Mouse (Mus musculus) hindbrain, postnatal 0 days (tissue): Measurements from ENCODE around the gene Cux1. TPM values are rescaled to one million over a fixed set of nuclear protein-coding genes. Genes with fewer than 3 reads are reported as not detected.
A peak's percentile ranks its signal among the peaks of the same experiment; 100 is the strongest.

Source experiments
- ATAC-seq: fragments of 200-750 bp; cut with Nextera tagmentation; 2 replicates; pipeline ENCODE4 v1.8.0; 2017; ENCODE audit warnings: mild to moderate bottlenecking, moderate TSS enrichment, moderate library complexity
- DNase-seq: peaks from one replicate; pipeline ENCODE4 v3.0.0-alpha.2; 2015; ENCODE audit warnings: low spot score
- H3K27ac ChIP-seq: fragments of 300-500 bp; sonication (generic); 2 replicates; pipeline ENCODE4 v1.5.1; 2014; ENCODE audit warnings: mild to moderate bottlenecking
- H3K27me3 ChIP-seq: fragments of 300-500 bp; sonication (generic); 2 replicates; pipeline ENCODE4 v1.6.1; 2014; ENCODE audit warnings: low read length, mixed read lengths; ENCODE audit not compliant: insufficient read depth
- H3K36me3 ChIP-seq: fragments of 300-500 bp; sonication (generic); 2 replicates; pipeline ENCODE4 v1.6.1; 2014; ENCODE audit warnings: low read length, mixed read lengths; ENCODE audit not compliant: insufficient read depth
- H3K4me1 ChIP-seq: fragments of 300-500 bp; sonication (generic); 2 replicates; pipeline ENCODE4 v1.6.1; 2014; ENCODE audit warnings: antibody characterized with exemption, low read length, mixed read lengths; ENCODE audit not compliant: insufficient read depth
- H3K4me2 ChIP-seq: fragments of 300-500 bp; sonication (generic); 2 replicates; pipeline ENCODE4 v1.6.1; 2014; ENCODE audit warnings: low read depth, mild to moderate bottlenecking, low read length, moderate library complexity, mixed read lengths
- H3K4me3 ChIP-seq: fragments of 300-500 bp; sonication (generic); 2 replicates; pipeline ENCODE4 v1.5.1; 2014; ENCODE audit warnings: low read length
- H3K9ac ChIP-seq: fragments of 300-500 bp; sonication (generic); replicated peaks from 2 replicates; pipeline ENCODE4 v1.6.1; 2014; ENCODE audit warnings: mild to moderate bottlenecking, low read length, moderate library complexity, mixed read lengths
- H3K9me3 ChIP-seq: fragments of 300-500 bp; sonication (generic); 2 replicates; pipeline ENCODE4 v1.6.1; 2016; ENCODE audit warnings: low read length, mixed read lengths
- CTCF ChIP-seq: IDR thresholded peaks from 2 replicates; pipeline ENCODE4 v1.5.1; 2016; ENCODE audit warnings: antibody characterized with exemption, control low read depth, low read depth
- WGBS: fragments of 180-500 bp; shearing (Covaris S2); extraction: QIAGEN DNeasy Blood & Tissue Kit; methylation state at CpG from one replicate; pipeline ENCODE4 v1.1.7; 2014; 5-methylcytosine and 5-hydroxymethylcytosine counted together
- polyA plus RNA-seq: library from polyadenylated mRNA; unstranded; fragments of >200 nt; fragmentation: Nextera tagmentation; extraction: Ambion mirVana; gene quantifications from 2 replicates; pipeline ENCODE4 v1.2.1, GENCODE M21; 2015
- total RNA-seq: library from RNA; depleted of rRNA; stranded (reverse); fragments of >200 nt; gene quantifications from 2 replicates; pipeline ENCODE4 v1.2.3, GENCODE M21; 2014

The Cux1 gene
- total and polyA plus RNA-seq, 2 experiments from 2014 or later: 86.3 to 137 TPM

DNA sequence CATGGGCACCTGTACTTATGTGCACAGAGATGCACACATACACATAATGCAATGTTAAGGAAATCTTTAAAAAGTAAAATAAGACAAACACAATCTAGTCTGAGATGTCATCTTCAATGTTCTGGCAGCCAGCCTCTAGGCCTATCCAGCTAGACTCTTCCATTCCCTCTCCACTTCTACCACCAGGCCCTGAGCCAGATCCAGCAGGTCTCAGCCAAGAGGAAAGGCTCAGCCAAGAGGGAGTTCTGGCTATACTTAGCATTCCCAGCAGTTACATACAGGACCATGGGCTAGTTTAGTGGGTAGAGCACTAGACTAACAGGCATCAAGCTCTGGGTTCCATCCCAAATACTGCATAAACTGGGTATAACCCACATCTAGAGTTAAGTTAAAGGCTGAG, 26.3 kb downstream of the Cux1 start:
- H3K4me3 ChIP-seq: no peak overlapping the region
- no peak for TF ChIP-seq CTCF
- no peak overlapping the region for H3K4me2 ChIP-seq
- H3K27me3 ChIP-seq: no peaks in the 10 kb centered on the region
- no peak overlapping the region for H3K9ac ChIP-seq
- no peaks in the 10 kb centered on the region for H3K36me3 ChIP-seq
- H3K27ac ChIP-seq: no peak overlapping the region
- DNase-seq (peak; percentile 66), ATAC-seq (no peak)
- H3K9me3 ChIP-seq: no peaks in the 10 kb centered on the region
- H3K4me1 ChIP-seq: peaks cover 6% of the 10 kb centered on the region; the same call in 1 of the 2 replicates

DNA sequence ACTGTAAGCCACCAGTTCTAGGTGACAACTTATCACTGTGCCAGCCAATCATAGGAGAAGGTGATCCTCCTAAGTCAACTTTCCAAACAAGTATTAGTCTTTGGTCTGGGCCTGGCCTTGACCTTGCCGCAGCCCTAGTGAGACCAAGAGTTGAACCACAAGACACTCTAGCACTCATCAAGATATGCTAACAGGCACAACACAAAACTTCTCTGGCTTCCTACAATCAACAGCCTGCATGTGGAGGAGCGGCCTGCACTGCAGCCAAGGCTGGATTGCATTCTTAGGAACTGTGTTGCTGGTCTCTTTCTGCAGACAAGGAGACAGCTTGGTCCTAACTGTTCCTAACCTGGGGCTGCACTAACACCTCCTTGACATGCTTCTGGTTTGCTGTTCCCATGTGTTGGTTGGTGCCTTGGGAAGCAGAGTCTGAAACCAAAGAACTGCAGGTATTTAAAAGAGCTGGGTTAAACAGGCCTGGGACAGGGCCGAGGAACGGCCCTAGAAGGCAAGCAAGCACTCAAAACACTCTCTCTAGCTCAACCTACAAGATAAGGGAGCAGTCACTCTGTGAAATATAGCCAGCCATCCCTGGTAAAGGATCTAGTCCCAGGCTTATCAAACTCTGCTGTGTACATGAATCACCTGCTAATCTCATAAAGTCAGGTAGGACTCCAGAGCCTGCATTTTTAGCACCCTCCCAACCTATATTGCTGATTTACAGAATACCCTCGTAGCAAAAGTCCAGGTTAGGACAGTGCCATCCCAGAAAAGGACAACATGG, 27.0 kb downstream of the Cux1 start:
- Histone ChIP-seq H3K4me2 (no peak overlapping the region), H3K36me3 (no peaks in the 10 kb centered on the region), H3K4me1 (peaks cover 6% of the 10 kb centered on the region; the same call in 1 of the 2 replicates), H3K27me3 (no peaks in the 10 kb centered on the region), H3K9ac (0 out of 2 replicates have a peak overlapping the region, but pooled peaks have one; percentile 9), H3K9me3 (no peaks in the 10 kb centered on the region), H3K4me3 (no peak overlapping the region), H3K27ac (no peak overlapping the region)
- DNase-seq (no peak), ATAC-seq (no peak)
- TF ChIP-seq CTCF: no peak
- 86% methylated on average over 5 of the region's 5 CpGs for WGBS

DNA sequence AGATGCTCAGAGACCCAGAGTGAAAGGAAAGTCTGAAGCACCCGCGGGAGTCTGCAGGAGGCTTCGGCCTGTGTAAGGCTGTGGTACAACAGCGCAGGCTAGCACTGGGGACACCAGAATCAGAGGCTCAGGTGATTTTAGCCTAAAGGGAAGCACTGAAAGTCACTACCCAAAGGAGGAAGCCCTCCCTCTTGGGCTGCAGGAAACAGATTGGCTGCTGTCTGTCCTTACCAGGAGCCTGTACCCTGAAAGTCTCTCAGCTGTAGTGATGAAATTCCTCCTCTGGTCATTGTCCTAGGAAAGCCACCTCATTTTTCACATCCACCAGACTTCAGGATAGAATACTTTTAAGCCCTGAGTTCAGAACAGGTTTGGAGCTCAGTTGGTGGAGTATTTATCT, 30.5 kb downstream of the Cux1 start:
- DNase-seq (no peak), ATAC-seq (no peak)
- H3K9me3 ChIP-seq: no peaks in the 10 kb centered on the region
- 74% methylated on average over 4 of the region's 4 CpGs for WGBS
- no peaks in the 10 kb centered on the region for H3K27me3 ChIP-seq
- no peaks in the 10 kb centered on the region for H3K36me3 ChIP-seq
- H3K4me1 ChIP-seq: peaks cover 6% of the 10 kb centered on the region; the same call in 1 of the 2 replicates
- H3K4me3 ChIP-seq: no peak overlapping the region
- no peak overlapping the region for H3K27ac ChIP-seq
- H3K4me2 ChIP-seq: no peak overlapping the region
- no peak overlapping the region for H3K9ac ChIP-seq
- no peak for TF ChIP-seq CTCF

DNA sequence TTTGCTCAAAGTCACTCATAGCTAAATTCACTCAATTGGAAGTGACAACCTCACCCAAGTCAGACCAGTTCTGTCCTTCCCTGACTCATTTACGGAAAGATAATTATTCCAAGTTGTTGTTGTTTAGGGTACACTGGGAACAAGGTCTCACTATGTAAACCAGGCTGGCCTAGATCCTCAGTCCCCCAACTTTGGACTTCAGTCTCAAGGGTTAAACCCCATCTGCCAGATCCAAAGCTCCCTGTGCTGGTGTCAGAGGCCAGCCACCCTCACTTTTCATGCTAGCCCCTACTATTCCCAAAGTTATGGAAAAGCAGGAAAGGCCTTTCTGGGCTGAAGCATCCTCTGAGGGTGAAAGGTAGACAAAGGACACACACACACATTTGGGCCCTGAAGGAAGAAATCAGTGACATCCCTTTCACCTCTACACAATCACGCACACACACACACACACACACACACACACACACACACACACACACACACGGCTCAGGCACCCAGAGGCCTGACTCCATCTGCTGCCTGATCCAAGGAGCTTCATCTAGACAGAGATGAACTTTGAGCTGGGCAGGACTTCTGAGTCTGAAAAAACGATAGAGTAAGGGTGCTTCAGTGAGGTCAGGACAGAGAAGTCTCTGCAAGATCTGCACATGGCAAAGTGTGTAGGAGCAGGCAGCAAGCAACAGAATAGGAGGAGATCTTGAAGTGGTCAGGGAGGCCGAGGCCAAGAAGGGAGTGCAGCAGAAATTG, 31.1 kb downstream of the Cux1 start:
- no peak for TF ChIP-seq CTCF
- H3K4me1 ChIP-seq: peaks cover 6% of the 10 kb centered on the region; the same call in 1 of the 2 replicates
- 65% methylated on average over 5 of the region's 5 CpGs for WGBS
- H3K4me3 ChIP-seq: no peak overlapping the region
- no peaks in the 10 kb centered on the region for H3K9me3 ChIP-seq
- H3K9ac ChIP-seq: no peak overlapping the region
- no peaks in the 10 kb centered on the region for H3K36me3 ChIP-seq
- H3K4me2 ChIP-seq: no peak overlapping the region
- ATAC-seq (no peak), DNase-seq (no peak)
- H3K27ac ChIP-seq: no peak overlapping the region
- no peaks in the 10 kb centered on the region for H3K27me3 ChIP-seq

DNA sequence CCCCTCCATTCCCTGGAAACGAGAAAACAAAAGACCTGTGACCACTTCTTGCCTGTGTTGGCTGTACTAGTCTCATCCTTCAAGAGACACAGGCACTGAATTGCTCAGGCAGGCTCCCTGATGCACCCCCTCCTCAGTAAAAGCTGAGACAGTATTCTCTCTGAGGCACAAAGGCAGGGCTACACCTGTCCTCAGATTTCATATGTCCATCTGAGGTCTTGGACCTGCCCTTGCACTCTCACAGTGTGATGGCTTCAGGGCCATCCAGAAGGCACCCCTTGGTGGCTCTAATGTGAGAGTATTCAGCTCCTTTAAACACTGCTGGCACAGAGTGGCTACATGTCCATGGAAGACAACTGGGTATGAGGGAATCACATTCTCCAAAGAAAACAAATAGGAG, 32.1 kb downstream of the Cux1 start:
- ATAC-seq: no peak
- 67% methylated on average over 1 of the region's 1 CpGs for WGBS
- no peaks in the 10 kb centered on the region for H3K9me3 ChIP-seq
- H3K4me1 ChIP-seq: no peaks in the 10 kb centered on the region
- no peak overlapping the region for H3K4me3 ChIP-seq
- H3K36me3 ChIP-seq: no peaks in the 10 kb centered on the region
- no peak overlapping the region for H3K27ac ChIP-seq
- no peak for TF ChIP-seq CTCF
- H3K4me2 ChIP-seq: no peak overlapping the region
- DNase-seq: no peak
- no peaks in the 10 kb centered on the region for H3K27me3 ChIP-seq
- no peak overlapping the region for H3K9ac ChIP-seq

DNA sequence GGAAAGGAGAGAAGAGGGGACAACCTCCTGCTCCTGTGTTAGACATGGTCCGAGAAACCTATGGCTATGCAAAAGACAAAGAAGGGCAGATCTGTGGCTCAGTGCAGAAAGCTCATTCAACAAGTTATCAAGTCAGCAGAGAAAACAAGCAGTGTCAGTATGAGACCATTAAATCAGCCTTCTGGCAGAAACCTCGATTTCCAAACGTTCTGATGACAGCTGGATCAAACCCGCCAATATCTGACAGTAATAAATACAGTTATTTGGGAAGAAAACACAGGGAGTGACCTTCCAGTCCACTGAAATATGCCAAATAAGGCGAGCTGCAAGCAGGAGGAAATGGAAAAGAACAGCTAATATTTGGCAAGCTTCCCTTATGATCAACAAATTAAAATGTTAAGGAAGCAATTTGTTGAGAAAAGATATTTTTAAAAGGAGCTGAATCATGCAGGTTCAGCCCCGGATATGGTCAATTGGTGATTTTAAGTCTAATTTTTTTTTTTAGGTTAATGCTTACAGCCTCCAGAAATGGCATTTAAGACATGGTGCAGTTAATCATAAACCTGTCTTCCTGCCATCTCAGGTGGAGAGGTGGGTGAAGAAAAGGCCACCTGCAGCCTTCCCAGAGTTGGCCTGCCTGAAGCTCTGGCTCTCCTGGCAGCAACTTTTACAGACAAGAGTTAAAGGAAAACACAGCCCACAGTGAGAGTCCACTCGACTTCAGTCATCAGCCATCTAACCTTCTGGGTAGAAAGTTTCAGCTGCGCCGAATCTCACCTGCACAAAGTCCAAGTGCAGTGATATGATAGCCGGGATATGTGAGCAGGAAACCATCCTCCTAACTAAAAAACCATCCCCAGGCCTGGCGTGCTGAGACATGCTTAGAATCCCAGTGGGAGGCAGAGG, 33.7 kb downstream of the Cux1 start:
- ATAC-seq: no peak
- whole genome bisulfite sequencing: 81% methylated on average over 11 of the region's 11 CpGs
- Histone ChIP-seq H3K4me1 (peaks cover 4% of the 10 kb centered on the region; the same call in 1 of the 2 replicates), H3K4me2 (no peak overlapping the region), H3K27me3 (no peaks in the 10 kb centered on the region), H3K9me3 (no peaks in the 10 kb centered on the region), H3K36me3 (no peaks in the 10 kb centered on the region), H3K4me3 (no peak overlapping the region), H3K9ac (no peak overlapping the region), H3K27ac (no peak overlapping the region)
- DNase-seq: no peak
- no peak for TF ChIP-seq CTCF
